Mouse (Mus musculus): ENCODE measurements around the gene Elp6.
"Not testable (repeated sequence)": the region's sequence is repeated elsewhere in the genome, so short reads cannot be mapped to it uniquely, and the experiment has no call there.

Gene Elp6

GRCm38 (mm10) chr9:110316503-110316902 is 11.5 kb downstream of the Elp6 start:
- DNase-seq (ENCODE audit: low spot score) = no peak

GRCm38 (mm10) chr9:110320769-110321168 is 15.8 kb downstream of the Elp6 start:
- no peak for DNase-seq (ENCODE audit: low spot score)

- no peak for DNase-seq (ENCODE audit: low spot score)
These were observed 18.0 kb downstream of the Elp6 start for GRCm38 (mm10) chr9:110322972-110323371.

- no peak for DNase-seq (ENCODE audit: low spot score)
These were observed 19.2 kb downstream of the Elp6 start for GRCm38 (mm10) chr9:110324181-110324580.

- DNase-seq (ENCODE audit: low spot score) = no peak
These were observed 23.2 kb downstream of the Elp6 start for GRCm38 (mm10) chr9:110328178-110328577.

GRCm38 (mm10) chr9:110328946-110329630 is 24.1 kb downstream of the Elp6 start:
- DNase-seq (ENCODE audit: low spot score) = no peak

GRCm38 (mm10) chr9:110329655-110330054 is 24.7 kb downstream of the Elp6 start:
- no peak for DNase-seq (ENCODE audit: low spot score)

- no peak for DNase-seq (ENCODE audit: low spot score)
These were observed 25.4 kb downstream of the Elp6 start for GRCm38 (mm10) chr9:110330341-110330740.

- not testable (repeated sequence) for DNase-seq (ENCODE audit: low spot score)
These were observed 25.9 kb downstream of the Elp6 start for GRCm38 (mm10) chr9:110330913-110331312.

GRCm38 (mm10) chr9:110333135-110333895 is 28.3 kb downstream of the Elp6 start, which contains the start of gene Scap:
Gene Scap (plus strand): TSS chr9:110333288.
- DNase-seq (ENCODE audit: low spot score) = peak; percentile 99

- DNase-seq (ENCODE audit: low spot score) = no peak
These were observed 28.9 kb downstream of the Elp6 start for GRCm38 (mm10) chr9:110333896-110334259.

- no peak for DNase-seq (ENCODE audit: low spot score)
These were observed 29.9 kb downstream of the Elp6 start for GRCm38 (mm10) chr9:110334849-110335248.

- DNase-seq (ENCODE audit: low spot score) = no peak
These were observed 35.2 kb downstream of the Elp6 start for GRCm38 (mm10) chr9:110340037-110340750.

- no peak for DNase-seq (ENCODE audit: low spot score)
These were observed 37.0 kb downstream of the Elp6 start for GRCm38 (mm10) chr9:110342008-110342407.

- no peak for DNase-seq (ENCODE audit: low spot score)
These were observed 38.8 kb downstream of the Elp6 start for GRCm38 (mm10) chr9:110343805-110344204.

- no peak for DNase-seq (ENCODE audit: low spot score)
These were observed 40.2 kb downstream of the Elp6 start for GRCm38 (mm10) chr9:110345057-110345739.

GRCm38 (mm10) chr9:110348899-110349298 is 43.9 kb downstream of the Elp6 start:
- no peak for DNase-seq (ENCODE audit: low spot score)

GRCm38 (mm10) chr9:110350188-110350587 is 45.2 kb downstream of the Elp6 start:
- DNase-seq (ENCODE audit: low spot score) = no peak

GRCm38 (mm10) chr9:110350612-110351011 is 45.6 kb downstream of the Elp6 start:
- DNase-seq (ENCODE audit: low spot score) = no peak

GRCm38 (mm10) chr9:110351350-110351749 is 46.4 kb downstream of the Elp6 start:
- DNase-seq (ENCODE audit: low spot score) = no peak

GRCm38 (mm10) chr9:110351932-110352632 is 47.1 kb downstream of the Elp6 start:
- DNase-seq (ENCODE audit: low spot score) = no peak

GRCm38 (mm10) chr9:110358341-110358740 is 53.4 kb downstream of the Elp6 start:
- no peak for DNase-seq (ENCODE audit: low spot score)
